Mouse (Mus musculus) spleen, adult 2 months (tissue): ENCODE data around the gene Rgs16.

ENCODE experiments used
- CTCF ChIP-seq: fragments of 200-500 bp; IDR thresholded peaks from 2 replicates; pipeline ENCODE4 v1.5.1; 2011; ENCODE audit warnings: mild to moderate bottlenecking, inconsistent platforms; ENCODE audit not compliant: insufficient read depth, insufficient read length, insufficient replicate concordance; ENCODE audit errors: extremely low read depth
- POLR2A ChIP-seq: fragments of 200-500 bp; IDR thresholded peaks from 2 replicates; pipeline ENCODE4 v1.6.1; 2011; ENCODE audit warnings: low read depth, low read length, inconsistent platforms

- TF ChIP-seq CTCF (no peak), POLR2A (no peak)
Observed at GRCm38 (mm10) chr1:153740775-153741400, 739 bp downstream of the Rgs16 start.
